Comparison of ENCODE assay signal across 20 mouse cellular contexts in the genomic region with DNA sequence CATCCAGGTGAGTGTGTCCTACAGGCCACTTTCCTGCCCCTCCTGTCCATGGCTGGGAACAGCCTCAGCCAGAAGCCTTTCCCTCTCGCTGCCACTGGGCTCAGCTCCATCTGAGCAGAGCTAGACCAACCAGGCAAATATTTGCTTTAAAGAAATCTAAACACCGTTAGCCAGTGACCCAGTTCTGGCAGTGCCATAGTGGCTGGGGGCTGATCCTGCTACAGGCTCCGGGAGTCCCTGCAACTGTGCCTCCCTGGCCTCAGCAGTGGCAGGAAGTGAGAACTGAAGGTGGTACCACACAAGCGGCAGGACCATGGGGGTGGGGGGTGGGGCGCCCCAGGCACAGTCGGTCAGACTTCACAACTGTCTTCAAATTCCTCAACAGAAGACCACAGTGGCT. TPM values are rescaled to one million over a fixed set of nuclear protein-coding genes. Genes with fewer than 3 reads are reported as not detected.
DNase-seq lines count a peak whose midpoint lies in the region; ATAC-seq and TF ChIP-seq lines count a peak whose summit lies in the region.
"Had no signal": no experiment of that assay in that cellular context is flagged by ENCODE, and none has a peak within 500 bp of the region (broad histone marks: within the 10 kb centered on the region; RNA-seq: fewer than 3 reads in every experiment).

No protein-coding gene starts in this region.

- 61% methylated on average over 6 of the region's 6 CpGs for WGBS in limb, embryonic 15.5 days
- WGBS in limb, embryonic 10.5 days, result 73% methylated on average over 6 of the region's 6 CpGs
- 28% methylated on average over 6 of the region's 6 CpGs for WGBS in liver, embryonic 14.5 days (ENCODE audit: insufficient replicate concordance)
- WGBS in forebrain, postnatal 0 days, result 68% methylated on average over 6 of the region's 6 CpGs

- no peak for TF ChIP-seq CTCF in liver, embryonic 14.5 days (IDR thresholded peaks at IDR 0.05; ENCODE audit: low read depth)
- no peak for TF ChIP-seq CTCF in forebrain, postnatal 0 days (IDR thresholded peaks at IDR 0.05; ENCODE audit: low read depth)

- no peaks in the 10 kb centered on the region for H3K27me3 ChIP-seq in limb, embryonic 15.5 days
- no peaks in the 10 kb centered on the region for H3K27me3 ChIP-seq in limb, embryonic 10.5 days (ENCODE audit: low read depth, poor library complexity, severe bottlenecking)
- no peaks in the 10 kb centered on the region for H3K27me3 ChIP-seq in liver, embryonic 14.5 days (ENCODE audit: control insufficient read depth, insufficient read depth, low read length)
- H3K27me3 ChIP-seq in forebrain, postnatal 0 days (ENCODE audit: insufficient read depth, low read length), result no peaks in the 10 kb centered on the region
- H3K27me3 ChIP-seq: forebrain, embryonic 12.5 days had no signal

- no peak for DNase-seq in limb, embryonic 10.5 days (ENCODE audit: low spot score)
- no peak for DNase-seq in liver, embryonic 14.5 days (ENCODE audit: low read depth in 3 of 3, low spot score in 3 of 3)
- peak; percentile 51 for DNase-seq in lung, postnatal 36 days
- no peak for DNase-seq in layer of hippocampus, adult 18-20 months (ENCODE audit: low spot score in 2 of 2)
- DNase-seq in kidney, adult 8-10 months, result no peak
- no peak for DNase-seq in forebrain, postnatal 0 days
- DNase-seq: B cell, adult 2 months; cerebellum, adult 11-12 months; heart, postnatal 10 days; kidney, adult 2 months; kidney, postnatal 36 days; layer of hippocampus, postnatal 36 days; left cerebral cortex, postnatal 4 days; thymus, adult 18-20 months had no signal

- TF ChIP-seq EP300 in liver, embryonic 14.5 days (IDR thresholded peaks at IDR 0.05; ENCODE audit: low read depth), result no peak

- peak overlapping the region; percentile 50; the same call in 1 of the 2 replicates for H3K27ac ChIP-seq in limb, embryonic 15.5 days
- H3K27ac ChIP-seq in limb, embryonic 10.5 days, result no peak overlapping the region
- no peak overlapping the region for H3K27ac ChIP-seq in liver, embryonic 14.5 days
- H3K27ac ChIP-seq in forebrain, postnatal 0 days (ENCODE audit: low read depth, low read length), result no peak overlapping the region
- H3K27ac ChIP-seq: forebrain, embryonic 12.5 days; hindbrain, embryonic 14.5 days; midbrain, embryonic 10.5 days had no signal

- no peak overlapping the region for H3K4me3 ChIP-seq in limb, embryonic 15.5 days
- no peak overlapping the region for H3K4me3 ChIP-seq in limb, embryonic 10.5 days
- H3K4me3 ChIP-seq in liver, embryonic 14.5 days (ENCODE audit: insufficient read depth in 1 of 2, low read depth in 2 of 2, low read length in 2 of 2), result no peak overlapping the region
- no peak overlapping the region for H3K4me3 ChIP-seq in forebrain, postnatal 0 days (ENCODE audit: low read depth, low read length)
- H3K4me3 ChIP-seq: forebrain, embryonic 12.5 days; midbrain, embryonic 10.5 days; myocyte had no signal

- peaks cover 17% of the 10 kb centered on the region for H3K4me1 ChIP-seq in limb, embryonic 15.5 days
- peaks cover 19% of the 10 kb centered on the region for H3K4me1 ChIP-seq in limb, embryonic 10.5 days
- H3K4me1 ChIP-seq in liver, embryonic 14.5 days (replicated peaks; ENCODE audit: control insufficient read depth in 2 of 2, insufficient read depth in 2 of 2, low read length in 1 of 2), result peaks cover 2 to 8% of the 10 kb centered on the region in 2 experiments
- peaks cover 11% of the 10 kb centered on the region for H3K4me1 ChIP-seq in forebrain, postnatal 0 days (ENCODE audit: insufficient read depth)

- no peak overlapping the region for H3K9ac ChIP-seq in limb, embryonic 15.5 days
- H3K9ac ChIP-seq in liver, embryonic 14.5 days (replicated peaks), result no peak overlapping the region
- H3K9ac ChIP-seq in forebrain, postnatal 0 days, result no peak overlapping the region
- H3K9ac ChIP-seq: forebrain, embryonic 12.5 days; hindbrain, embryonic 14.5 days had no signal

- H3K4me2 ChIP-seq in limb, embryonic 15.5 days, result no peak overlapping the region
- H3K4me2 ChIP-seq in liver, embryonic 14.5 days (ENCODE audit: low read depth), result no peak overlapping the region
- H3K4me2 ChIP-seq in forebrain, postnatal 0 days (ENCODE audit: low read depth), result no peak overlapping the region
- H3K4me2 ChIP-seq: forebrain, embryonic 12.5 days; hindbrain, embryonic 14.5 days had no signal

- peaks cover 46% of the 10 kb centered on the region for H3K36me3 ChIP-seq in limb, embryonic 15.5 days
- peaks cover 67% of the 10 kb centered on the region for H3K36me3 ChIP-seq in limb, embryonic 10.5 days
- H3K36me3 ChIP-seq in liver, embryonic 14.5 days (replicated peaks; ENCODE audit: control insufficient read depth, insufficient read depth, low read depth), result no peaks in the 10 kb centered on the region; the same call in 1 of the 2 replicates
- peaks cover 45% of the 10 kb centered on the region for H3K36me3 ChIP-seq in forebrain, postnatal 0 days (ENCODE audit: insufficient read depth)

- ATAC-seq in limb, embryonic 15.5 days (ENCODE audit: insufficient number of reproducible peaks, low FRiP score, low TSS enrichment, low read depth), result no peak
- ATAC-seq in hematopoietic stem cell, adult 5-6 weeks (replicated peaks in 1 of 2; ENCODE audit: insufficient read depth in 1 of 2, low FRiP score in 2 of 2, low TSS enrichment in 1 of 2, low read depth in 1 of 2, poor library complexity in 2 of 2, severe bottlenecking in 2 of 2), result peak; percentile 38 to 39; a peak in 2 of 4 replicates
- peak; percentile 55; the same call in 1 of the 2 replicates for ATAC-seq in liver, embryonic 14.5 days (ENCODE audit: insufficient read depth)
- no peak for ATAC-seq in forebrain, postnatal 0 days

- no peaks in the 10 kb centered on the region for H3K9me3 ChIP-seq in limb, embryonic 15.5 days
- no peaks in the 10 kb centered on the region for H3K9me3 ChIP-seq in limb, embryonic 10.5 days (replicated peaks)
- no peaks in the 10 kb centered on the region for H3K9me3 ChIP-seq in liver, embryonic 14.5 days (ENCODE audit: control insufficient read depth, low read length)
- no peaks in the 10 kb centered on the region for H3K9me3 ChIP-seq in forebrain, postnatal 0 days (ENCODE audit: low read length)
- H3K9me3 ChIP-seq: forebrain, embryonic 12.5 days; midbrain, embryonic 10.5 days had no signal

RNA-seq across cellular contexts. Expression of gene Dpp9, which starts 6.0 kb away (rescaled TPM):
- polyA plus RNA-seq in limb, embryonic 15.5 days (2015; fragmentation: Nextera tagmentation; extraction: Ambion mirVana), result 33.6 and 34.6 TPM in 2 replicates
- polyA plus RNA-seq in limb, embryonic 10.5 days (2016; fragmentation: Nextera tagmentation; extraction: Ambion mirVana), result 44.5 and 44.8 TPM in 2 replicates
- 9.7 TPM in 2 replicates for total RNA-seq in hematopoietic stem cell, adult 5-6 weeks (2017)
- polyA plus RNA-seq in liver, embryonic 14.5 days (2012; rRNA removed), result 14.4 and 16.5 TPM in 2 replicates
- polyA plus RNA-seq in liver, embryonic 14.5 days (2014; fragmentation: Nextera tagmentation; extraction: Ambion mirVana), result 11.7 and 16.6 TPM in 2 replicates
- total RNA-seq in layer of hippocampus, adult 18-20 months (2021), result 10 to 100 TPM; 61.7 to 63.8 TPM
- total RNA-seq in forebrain, postnatal 0 days (2014; rRNA removed), result 16.2 and 21.9 TPM in 2 replicates
- polyA plus RNA-seq in forebrain, postnatal 0 days (2015; fragmentation: Nextera tagmentation; extraction: Ambion mirVana), result 16.1 and 19.5 TPM in 2 replicates

RNA-seq across cellular contexts. Expression of gene Mydgf, which starts 29.0 kb away (rescaled TPM):
- 108 and 119 TPM in 2 replicates for polyA plus RNA-seq in limb, embryonic 15.5 days (2015; fragmentation: Nextera tagmentation; extraction: Ambion mirVana)
- 78.0 and 80.7 TPM in 2 replicates for polyA plus RNA-seq in limb, embryonic 10.5 days (2016; fragmentation: Nextera tagmentation; extraction: Ambion mirVana)
- total RNA-seq in hematopoietic stem cell, adult 5-6 weeks (2017), result 21.7 and 31.0 TPM in 2 replicates
- polyA plus RNA-seq in liver, embryonic 14.5 days (2012; rRNA removed), result 35.9 and 37.3 TPM in 2 replicates
- polyA plus RNA-seq in liver, embryonic 14.5 days (2014; fragmentation: Nextera tagmentation; extraction: Ambion mirVana), result 48.8 and 50.3 TPM in 2 replicates
- 10 to 100 TPM; 41.7 to 44.3 TPM for total RNA-seq in layer of hippocampus, adult 18-20 months (2021)
- total RNA-seq in forebrain, postnatal 0 days (2014; rRNA removed), result 52.3 and 65.1 TPM in 2 replicates
- 65.7 and 75.0 TPM in 2 replicates for polyA plus RNA-seq in forebrain, postnatal 0 days (2015; fragmentation: Nextera tagmentation; extraction: Ambion mirVana)

RNA-seq across cellular contexts. Expression of gene Fem1a, which starts 43.9 kb away (rescaled TPM):
- 14.9 and 19.7 TPM in 2 replicates for polyA plus RNA-seq in limb, embryonic 15.5 days (2015; fragmentation: Nextera tagmentation; extraction: Ambion mirVana)
- polyA plus RNA-seq in limb, embryonic 10.5 days (2016; fragmentation: Nextera tagmentation; extraction: Ambion mirVana), result 12.2 and 14.6 TPM in 2 replicates
- 16.4 and 17.1 TPM in 2 replicates for total RNA-seq in hematopoietic stem cell, adult 5-6 weeks (2017)
- polyA plus RNA-seq in liver, embryonic 14.5 days (2012; rRNA removed), result 5.6 and 5.8 TPM in 2 replicates
- 4.9 and 5.8 TPM in 2 replicates for polyA plus RNA-seq in liver, embryonic 14.5 days (2014; fragmentation: Nextera tagmentation; extraction: Ambion mirVana)
- 10 to 100 TPM; 35.3 TPM for total RNA-seq in layer of hippocampus, adult 18-20 months (2021)
- 44.2 and 53.6 TPM in 2 replicates for total RNA-seq in forebrain, postnatal 0 days (2014; rRNA removed)
- 15.4 and 17.2 TPM in 2 replicates for polyA plus RNA-seq in forebrain, postnatal 0 days (2015; fragmentation: Nextera tagmentation; extraction: Ambion mirVana)

RNA-seq across cellular contexts. Expression of gene Tnfaip8l1, which starts 50.4 kb away (rescaled TPM):
- polyA plus RNA-seq in limb, embryonic 15.5 days (2015; fragmentation: Nextera tagmentation; extraction: Ambion mirVana), result 11.3 and 13.1 TPM in 2 replicates
- 6.1 and 10.6 TPM in 2 replicates for polyA plus RNA-seq in limb, embryonic 10.5 days (2016; fragmentation: Nextera tagmentation; extraction: Ambion mirVana)
- 2.6 and 2.9 TPM in 2 replicates for total RNA-seq in hematopoietic stem cell, adult 5-6 weeks (2017)
- 1.5 and 1.8 TPM in 2 replicates for polyA plus RNA-seq in liver, embryonic 14.5 days (2012; rRNA removed)
- polyA plus RNA-seq in liver, embryonic 14.5 days (2014; fragmentation: Nextera tagmentation; extraction: Ambion mirVana), result 2.4 and 2.7 TPM in 2 replicates
- total RNA-seq in layer of hippocampus, adult 18-20 months (2021), result 1 to 10 TPM; 4.6 to 6.1 TPM
- total RNA-seq in forebrain, postnatal 0 days (2014; rRNA removed), result 11.0 and 12.8 TPM in 2 replicates
- polyA plus RNA-seq in forebrain, postnatal 0 days (2015; fragmentation: Nextera tagmentation; extraction: Ambion mirVana), result 8.6 TPM in 2 replicates

Comparison
In these comparisons a context has a peak if more than half of its experiments do, and no peak if none do; other contexts are left out.
1. ATAC-seq: peak in hematopoietic stem cell, adult 5-6 weeks (2 of 2) and liver, embryonic 14.5 days (single experiment); none in limb, embryonic 15.5 days (single experiment) and forebrain, postnatal 0 days (single experiment).